Mouse (Mus musculus) telencephalon, adult 2 months (tissue): ENCODE measurements around the gene Krtap4-13.
"Not testable (repeated sequence)": the region's sequence is repeated elsewhere in the genome, so short reads cannot be mapped to it uniquely, and the experiment has no call there.

Experiments
- DNase-seq: peaks from one replicate; pipeline ENCODE4 v3.0.0-alpha.2; 2011; ENCODE audit warnings: low read depth, low spot score

Gene Krtap4-13

DNA sequence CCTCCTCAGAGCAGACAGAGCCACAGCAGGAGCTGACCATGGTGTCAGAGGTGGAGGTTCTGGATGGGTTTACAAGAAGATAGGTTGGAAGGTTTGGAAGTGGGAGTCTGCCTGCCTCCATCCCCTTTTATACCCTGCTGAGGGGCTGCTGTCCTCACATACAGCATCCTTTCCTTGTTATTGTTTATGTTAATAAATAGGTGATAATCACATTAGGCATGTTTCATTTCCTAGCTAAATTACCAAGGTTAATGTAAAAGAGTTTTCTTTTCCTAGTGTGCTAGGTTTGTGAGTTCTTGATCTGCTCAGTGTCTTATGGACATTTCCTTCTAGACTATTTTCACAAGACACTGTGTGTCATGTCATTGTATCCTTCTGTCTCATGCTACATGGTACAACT is at the start of gene Krtap4-13:
Gene Krtap4-13 (minus strand): TSS at position 101 of the 400 bp plus-strand sequence.
- not testable (repeated sequence) for DNase-seq

GRCm38 (mm10) chr11:99858761-99859160 is 49.1 kb upstream of the Krtap4-13 start:
- DNase-seq, result no peak

- DNase-seq, result no peak
Measured at GRCm38 (mm10) chr11:99857617-99858016, 47.9 kb upstream of the Krtap4-13 start, which contains the start of gene Gm11568. Gene Gm11568 (plus strand): TSS chr11:99857917.

DNA sequence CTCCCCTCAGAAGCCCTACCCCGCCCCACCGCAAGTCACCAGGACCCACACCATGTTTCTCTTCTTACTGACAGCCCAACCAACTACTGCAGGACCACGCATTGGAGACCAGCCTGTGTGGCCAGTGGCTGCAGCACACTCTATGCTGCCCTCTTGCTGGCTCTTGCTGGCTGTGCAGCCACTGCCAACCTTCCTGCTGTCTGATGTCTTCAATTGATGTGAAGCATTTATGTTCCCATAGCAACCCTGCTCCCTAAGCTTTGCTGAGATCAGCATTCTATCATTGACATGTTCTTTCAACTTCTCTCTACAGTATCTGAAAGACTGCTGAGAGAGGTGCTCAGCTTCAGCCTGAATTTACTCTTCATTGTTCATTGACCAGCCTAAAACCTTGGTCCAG is 44.4 kb upstream of the Krtap4-13 start:
- DNase-seq, result no peak

- no peak for DNase-seq
Measured at GRCm38 (mm10) chr11:99851508-99851907, 41.8 kb upstream of the Krtap4-13 start, which contains the start of gene Krtap4-16. Gene Krtap4-16 (minus strand): TSS chr11:99851608.

DNA sequence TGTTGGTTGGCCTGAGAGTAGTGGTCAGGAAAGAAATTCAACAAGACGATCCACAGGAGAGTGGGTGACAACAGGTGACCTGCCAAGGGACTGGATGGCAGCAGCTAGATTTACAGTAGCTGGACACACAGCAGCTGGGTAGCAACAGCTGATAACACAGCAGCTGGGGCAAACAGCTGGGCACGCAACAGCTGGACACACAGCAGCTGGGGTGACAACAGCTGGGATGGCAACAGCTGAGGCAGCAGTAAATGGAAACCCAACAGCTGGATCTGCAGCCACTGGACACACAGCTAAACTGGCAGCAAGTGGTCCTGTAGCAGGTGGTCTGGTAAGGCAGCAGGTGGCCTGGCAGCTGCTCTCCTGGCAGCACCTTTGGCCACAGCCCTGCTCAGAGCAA is 37.1 kb upstream of the Krtap4-13 start:
- no peak for DNase-seq

DNA sequence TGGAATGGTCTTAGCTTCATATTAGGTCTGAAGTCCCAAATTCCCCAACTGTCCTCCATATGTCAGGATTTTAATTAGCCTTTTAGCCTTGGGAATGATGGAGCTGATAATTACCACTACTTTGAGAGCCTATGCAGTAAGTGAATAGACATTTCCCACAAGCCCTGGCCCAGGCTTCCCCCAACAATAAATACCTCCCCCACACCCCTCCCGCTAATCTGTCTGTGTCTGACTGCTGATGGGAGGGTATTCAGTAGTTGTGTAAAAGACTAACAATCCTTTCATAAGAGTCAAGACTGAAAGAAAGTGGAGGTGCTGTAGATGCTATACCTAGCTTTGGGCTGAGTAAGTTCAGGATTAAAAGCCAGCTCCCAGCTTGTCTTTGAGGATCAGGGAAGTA is 32.5 kb upstream of the Krtap4-13 start:
- no peak for DNase-seq

DNA sequence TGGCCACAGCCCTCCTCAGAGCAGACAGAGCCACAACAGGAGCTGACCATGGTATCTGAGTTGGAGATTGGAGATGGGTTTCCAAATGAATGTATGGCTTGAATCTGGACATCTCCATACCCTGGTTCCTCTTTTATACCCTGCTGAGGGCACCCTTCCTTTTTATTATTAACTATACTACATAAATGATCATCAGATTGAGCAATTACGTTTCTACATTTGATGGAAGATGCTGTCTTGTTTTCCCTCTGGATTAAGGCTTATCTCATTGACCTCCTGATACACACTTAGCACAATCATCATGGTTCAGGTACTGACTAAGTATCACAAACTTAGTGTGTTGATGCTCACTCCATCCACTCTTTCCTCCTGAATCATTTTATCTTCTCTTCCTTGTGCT is 28.3 kb upstream of the Krtap4-13 start, which contains the start of gene 2300003K06Rik:
Gene 2300003K06Rik (minus strand): TSS at position 101 of the 400 bp plus-strand sequence.
- no peak for DNase-seq

- DNase-seq, result not testable (repeated sequence)
Measured at GRCm38 (mm10) chr11:99815566-99815965, 5.9 kb upstream of the Krtap4-13 start, which contains the start of gene Gm11564. Gene Gm11564 (minus strand): TSS chr11:99815666.

GRCm38 (mm10) chr11:99804346-99804745 is 5.3 kb downstream of the Krtap4-13 start, which contains the start of gene Gm11554:
Gene Gm11554 (minus strand): TSS chr11:99804446.
- DNase-seq, result not testable (repeated sequence)

DNA sequence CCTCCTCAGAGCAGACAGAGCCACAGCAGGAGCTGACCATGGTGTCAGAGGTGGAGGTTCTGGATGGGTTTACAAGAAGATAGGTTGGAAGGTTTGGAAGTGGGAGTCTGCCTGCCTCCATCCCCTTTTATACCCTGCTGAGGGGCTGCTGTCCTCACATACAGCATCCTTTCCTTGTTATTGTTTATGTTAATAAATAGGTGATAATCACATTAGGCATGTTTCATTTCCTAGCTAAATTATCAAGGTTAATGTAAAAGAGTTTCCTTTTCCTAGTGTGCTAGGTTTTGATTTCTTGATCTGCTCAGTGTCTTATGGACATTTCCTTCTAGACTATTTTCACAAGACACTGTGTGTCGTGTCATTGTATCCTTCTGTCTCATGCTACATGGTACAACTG is 10.9 kb downstream of the Krtap4-13 start, which contains the start of gene Gm11569:
Gene Gm11569 (minus strand): TSS at position 101 of the 400 bp plus-strand sequence.
- not testable (repeated sequence) for DNase-seq

DNA sequence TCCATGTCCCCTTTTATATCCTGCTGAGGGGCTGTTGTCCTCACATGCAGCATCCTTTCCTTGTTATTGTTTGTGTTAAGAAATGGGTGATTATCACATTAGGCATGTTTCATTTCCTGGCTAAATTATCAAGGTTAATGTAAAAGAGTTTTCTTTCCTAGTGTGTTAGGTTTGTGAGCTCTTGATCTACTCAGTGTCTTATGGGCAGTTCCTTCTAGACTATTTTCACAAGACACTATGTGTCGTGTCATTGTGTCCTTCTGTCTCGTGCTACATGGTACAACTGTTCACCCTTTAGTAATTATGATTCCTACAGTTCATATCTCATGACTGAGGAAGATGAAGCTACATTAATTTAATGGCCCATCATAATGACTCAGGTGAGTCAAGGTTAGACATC is 16.3 kb downstream of the Krtap4-13 start, which contains the start of gene Gm11596:
Gene Gm11596 (minus strand): TSS at position 101 of the 400 bp plus-strand sequence.
- DNase-seq, result no peak

- not testable (repeated sequence) for DNase-seq
Measured at GRCm38 (mm10) chr11:99784900-99785299, 24.8 kb downstream of the Krtap4-13 start, which contains the start of gene Krtap4-9. Gene Krtap4-9 (plus strand): TSS chr11:99785200.

- no peak for DNase-seq
Measured at GRCm38 (mm10) chr11:99780604-99781003, 29.1 kb downstream of the Krtap4-13 start, which contains the start of gene Krtap4-8. Gene Krtap4-8 (minus strand): TSS chr11:99780704.

DNA sequence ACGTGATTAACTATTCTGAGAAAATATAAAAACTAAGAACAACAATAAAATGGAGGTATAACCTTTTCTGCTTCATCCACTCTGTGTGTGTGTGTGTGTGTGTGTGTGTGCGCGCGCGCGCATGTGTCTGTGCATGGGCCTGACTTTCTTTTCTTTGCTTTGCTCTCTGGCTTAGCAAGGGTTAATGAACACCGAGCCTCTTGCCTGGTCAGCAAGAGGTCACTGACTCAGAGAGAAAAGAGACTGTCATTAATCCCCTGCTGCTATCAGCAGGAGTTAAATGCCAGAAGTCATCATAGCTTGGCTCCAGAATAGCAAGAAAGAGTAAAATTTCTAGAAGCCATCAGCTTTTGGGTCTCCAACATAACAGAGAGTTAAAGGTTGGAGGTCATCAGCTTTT is 31.3 kb downstream of the Krtap4-13 start:
- no peak for DNase-seq

DNA sequence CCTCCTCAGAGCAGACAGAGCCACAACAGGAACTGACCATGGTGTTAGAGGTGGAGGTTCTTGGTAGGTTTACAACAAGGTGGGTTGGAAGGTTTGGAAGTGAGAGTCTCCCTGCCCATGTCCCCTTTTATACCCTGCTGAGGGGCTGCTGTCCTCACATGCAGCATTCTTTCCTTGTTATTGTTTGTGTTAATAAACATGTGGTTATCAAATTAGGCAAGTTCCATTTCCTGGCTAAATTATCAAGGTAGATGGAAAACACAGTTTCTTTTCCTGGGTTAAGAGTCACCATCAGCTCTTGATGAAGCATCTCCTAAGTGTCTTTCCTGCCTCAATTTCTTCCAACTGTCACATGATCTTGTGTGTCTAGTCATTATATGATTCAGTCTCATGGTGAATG is 36.9 kb downstream of the Krtap4-13 start, which contains the start of gene Gm11595:
Gene Gm11595 (minus strand): TSS at position 101 of the 400 bp plus-strand sequence.
- not testable (repeated sequence) for DNase-seq

DNA sequence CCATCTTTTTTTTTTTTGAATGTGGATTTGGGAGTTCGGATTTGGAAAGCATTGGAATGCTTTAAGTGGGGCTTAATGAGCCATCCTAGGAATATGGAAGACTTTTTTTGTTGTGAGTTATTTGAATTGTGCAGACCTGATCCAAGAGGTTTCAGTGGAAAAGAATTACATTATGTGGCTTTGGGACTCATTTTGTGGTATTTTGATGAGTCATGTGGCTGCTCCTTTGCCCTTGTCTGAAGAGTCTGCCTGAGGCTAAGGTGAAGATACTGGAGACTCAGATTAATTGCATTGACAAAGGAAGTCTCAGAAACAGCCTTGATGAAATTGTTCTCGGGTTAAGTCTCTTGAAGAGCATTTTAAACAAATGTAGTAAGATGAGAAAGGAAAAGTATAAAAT is 41.3 kb downstream of the Krtap4-13 start:
- DNase-seq, result no peak
